Mouse (Mus musculus): Measurements from ENCODE around the gene Crocc. TPM values are rescaled to one million over a fixed set of nuclear protein-coding genes. Genes with fewer than 3 reads are reported as not detected.
A peak's percentile ranks its signal among the peaks of the same experiment; 100 is the strongest.

Crocc gene
- total and polyA plus RNA-seq, 2 experiments from 2014 or later = 4.2 to 22.0 TPM

DNA sequence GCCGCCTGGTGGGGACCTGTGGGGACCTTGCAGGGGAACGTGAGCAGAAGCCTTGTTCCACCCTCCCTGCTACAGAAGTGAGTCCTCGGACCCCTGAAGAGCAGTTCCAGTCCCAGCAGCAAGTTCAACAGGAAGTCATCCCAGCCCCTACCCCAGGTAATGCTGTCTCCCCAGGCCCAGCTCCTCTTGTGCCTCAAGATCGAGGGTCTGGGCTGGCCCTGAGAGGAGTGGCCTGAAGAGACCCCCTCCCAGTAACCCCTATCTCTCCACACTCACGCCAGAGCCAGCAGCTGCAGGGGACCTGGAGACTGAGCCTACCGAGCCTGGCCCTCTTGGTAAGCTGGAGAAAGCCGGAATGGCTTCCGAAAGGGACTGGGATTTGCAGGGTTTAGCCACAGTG lies 46.2 kb downstream of the Crocc start:
- no peak overlapping the region for H3K27ac ChIP-seq (ENCODE audit: low read depth, low read length)
- H3K9me3 ChIP-seq (ENCODE audit: low read length) = no peaks in the 10 kb centered on the region
- ATAC-seq (ENCODE audit: low FRiP score) = no peak
- no peak for DNase-seq (ENCODE audit: low spot score)
- no peaks in the 10 kb centered on the region for H3K27me3 ChIP-seq (ENCODE audit: insufficient read depth, low read length)
- WGBS = 71% methylated on average over 8 of the region's 8 CpGs
- H3K4me1 ChIP-seq (ENCODE audit: insufficient read depth, low read length) = peaks cover 21% of the 10 kb centered on the region
- H3K4me3 ChIP-seq (ENCODE audit: low read depth, low read length) = no peak overlapping the region
- TF ChIP-seq CTCF (IDR thresholded peaks at IDR 0.05) = no peak
- no peak overlapping the region for H3K4me2 ChIP-seq (ENCODE audit: low read depth, low read length, poor library complexity, severe bottlenecking)
- H3K36me3 ChIP-seq (ENCODE audit: insufficient read depth, low read length) = peaks cover 28% of the 10 kb centered on the region
- H3K9ac ChIP-seq (replicated peaks; ENCODE audit: low read length, poor library complexity, severe bottlenecking) = no peak overlapping the region

DNA sequence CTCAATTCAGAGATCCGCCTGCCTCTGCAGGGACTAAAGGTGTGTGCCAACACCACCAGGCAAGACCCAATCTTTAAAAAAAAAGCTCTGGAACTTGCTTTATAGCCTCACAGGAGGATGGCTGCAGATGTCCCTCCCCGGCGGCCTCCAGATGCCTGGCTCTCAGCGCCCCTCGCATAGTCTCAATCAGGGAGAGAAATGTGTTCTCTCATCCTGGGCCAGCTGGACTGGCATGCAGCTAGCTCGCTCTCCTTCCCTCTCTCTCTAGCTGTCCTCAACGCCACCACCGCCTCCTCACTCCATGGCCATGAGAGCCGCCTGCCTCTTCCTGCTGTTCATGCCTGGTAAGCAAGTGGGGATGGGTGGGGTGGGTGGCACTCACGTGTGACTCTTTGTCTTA lies 47.8 kb downstream of the Crocc start:
- no peak for ATAC-seq (ENCODE audit: low FRiP score)
- 65% methylated on average over 10 of the region's 10 CpGs for WGBS
- Histone ChIP-seq H3K9ac (replicated peaks; ENCODE audit: low read length, poor library complexity, severe bottlenecking) (no peak overlapping the region), H3K9me3 (ENCODE audit: low read length) (no peaks in the 10 kb centered on the region), H3K27ac (ENCODE audit: low read depth, low read length) (0 out of 2 replicates have a peak overlapping the region, but pooled peaks have one; percentile 7), H3K4me3 (ENCODE audit: low read depth, low read length) (no peak overlapping the region), H3K27me3 (ENCODE audit: insufficient read depth, low read length) (no peaks in the 10 kb centered on the region), H3K4me2 (ENCODE audit: low read depth, low read length, poor library complexity, severe bottlenecking) (no peak overlapping the region), H3K4me1 (ENCODE audit: insufficient read depth, low read length) (peaks cover 21% of the 10 kb centered on the region), H3K36me3 (ENCODE audit: insufficient read depth, low read length) (peaks cover 33% of the 10 kb centered on the region)
- TF ChIP-seq CTCF (IDR thresholded peaks at IDR 0.05) = no peak
- DNase-seq (ENCODE audit: low spot score) = no peak

DNA sequence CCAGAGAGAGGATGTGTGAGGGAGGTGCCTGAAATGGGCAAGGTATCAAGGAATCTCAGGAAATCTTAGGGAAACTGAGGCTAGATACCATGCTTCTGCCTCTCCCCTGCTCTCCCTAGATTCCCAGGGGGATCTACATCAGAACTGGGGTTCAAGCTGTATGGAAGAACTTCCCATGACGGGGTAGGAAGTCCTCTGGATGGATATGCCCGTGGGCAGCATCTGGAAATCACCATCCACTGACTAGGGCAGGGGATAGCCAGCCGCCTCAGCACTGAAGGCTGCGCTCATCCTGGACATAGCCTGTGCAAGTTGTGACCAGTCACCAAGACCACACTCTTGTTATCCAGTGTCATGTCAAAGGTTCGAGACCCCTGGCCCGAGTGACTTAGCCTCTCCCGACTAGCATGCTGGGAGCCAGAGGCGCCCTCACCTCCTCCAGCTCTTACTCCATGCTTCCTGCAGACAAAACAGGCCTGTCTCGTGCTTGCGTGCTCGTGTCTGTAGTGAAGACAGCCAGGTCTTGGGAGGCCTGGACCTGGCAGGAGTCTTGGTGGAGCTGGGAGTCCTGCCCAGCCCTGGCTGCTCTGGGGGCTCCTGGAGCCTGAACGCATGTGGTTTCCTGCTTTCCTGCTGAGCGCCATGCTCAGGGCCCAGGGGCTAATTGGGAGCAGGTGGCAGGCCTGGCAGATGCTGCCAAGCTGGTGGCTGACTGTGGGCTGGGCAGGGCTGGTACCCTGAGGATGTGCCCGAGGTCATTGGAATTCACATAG lies 48.6 kb downstream of the Crocc start:
- Histone ChIP-seq H3K9ac (replicated peaks; ENCODE audit: low read length, poor library complexity, severe bottlenecking) (peak overlapping the region; percentile 46), H3K27ac (ENCODE audit: low read depth, low read length) (peak overlapping the region; percentile 75; the same call in 1 of the 2 replicates), H3K4me1 (ENCODE audit: insufficient read depth, low read length) (peaks cover 21% of the 10 kb centered on the region), H3K9me3 (ENCODE audit: low read length) (no peaks in the 10 kb centered on the region), H3K36me3 (ENCODE audit: insufficient read depth, low read length) (peaks cover 34% of the 10 kb centered on the region), H3K4me3 (ENCODE audit: low read depth, low read length) (peak overlapping the region; percentile 56), H3K27me3 (ENCODE audit: insufficient read depth, low read length) (no peaks in the 10 kb centered on the region), H3K4me2 (ENCODE audit: low read depth, low read length, poor library complexity, severe bottlenecking) (peak overlapping the region; percentile 84)
- no peak for TF ChIP-seq CTCF (IDR thresholded peaks at IDR 0.05)
- DNase-seq (ENCODE audit: low spot score) (peak; percentile 66), ATAC-seq (ENCODE audit: low FRiP score) (peak; percentile 4; the same call in 1 of the 2 replicates)
- WGBS = 35% methylated on average over 14 of the region's 14 CpGs

DNA sequence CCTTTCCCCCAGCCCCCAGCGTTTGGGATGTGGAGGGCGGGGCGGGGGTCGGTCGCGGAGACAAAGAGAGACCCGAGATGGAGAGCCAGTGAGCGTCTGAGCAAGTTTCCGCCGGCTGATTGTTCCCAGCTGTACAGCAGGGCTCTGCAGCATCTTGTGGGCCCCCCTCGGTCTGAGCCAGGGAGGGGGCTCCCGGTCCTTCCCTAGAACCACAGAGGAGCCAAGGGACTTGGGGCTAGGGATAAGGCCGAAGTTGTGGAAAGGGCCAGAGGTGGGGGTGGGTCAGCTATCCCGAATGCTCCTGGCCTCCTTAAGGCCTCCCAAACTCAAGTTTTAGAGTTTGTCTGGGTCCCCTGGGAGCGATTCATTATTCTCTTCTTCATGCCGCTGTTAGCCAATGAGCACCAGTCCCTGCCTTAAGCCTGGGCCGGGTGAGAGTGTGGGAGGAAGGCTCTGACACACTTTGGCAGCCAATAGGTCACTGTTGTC lies 49.4 kb downstream of the Crocc start:
- H3K27me3 ChIP-seq (ENCODE audit: insufficient read depth, low read length) = no peaks in the 10 kb centered on the region
- no peaks in the 10 kb centered on the region for H3K9me3 ChIP-seq (ENCODE audit: low read length)
- peak overlapping the region; percentile 46 for H3K9ac ChIP-seq (replicated peaks; ENCODE audit: low read length, poor library complexity, severe bottlenecking)
- peaks cover 42% of the 10 kb centered on the region for H3K36me3 ChIP-seq (ENCODE audit: insufficient read depth, low read length)
- TF ChIP-seq CTCF (IDR thresholded peaks at IDR 0.05) = no peak
- 1% methylated on average over 17 of the region's 17 CpGs for WGBS
- peak; percentile 21; the same call in 1 of the 2 replicates for ATAC-seq (ENCODE audit: low FRiP score)
- peak overlapping the region; percentile 56 for H3K4me3 ChIP-seq (ENCODE audit: low read depth, low read length)
- peak overlapping the region; percentile 75 for H3K27ac ChIP-seq (ENCODE audit: low read depth, low read length)
- peaks cover 21% of the 10 kb centered on the region for H3K4me1 ChIP-seq (ENCODE audit: insufficient read depth, low read length)
- peak; percentile 47 for DNase-seq (ENCODE audit: low spot score)
- peak overlapping the region; percentile 84 for H3K4me2 ChIP-seq (ENCODE audit: low read depth, low read length, poor library complexity, severe bottlenecking)

DNA sequence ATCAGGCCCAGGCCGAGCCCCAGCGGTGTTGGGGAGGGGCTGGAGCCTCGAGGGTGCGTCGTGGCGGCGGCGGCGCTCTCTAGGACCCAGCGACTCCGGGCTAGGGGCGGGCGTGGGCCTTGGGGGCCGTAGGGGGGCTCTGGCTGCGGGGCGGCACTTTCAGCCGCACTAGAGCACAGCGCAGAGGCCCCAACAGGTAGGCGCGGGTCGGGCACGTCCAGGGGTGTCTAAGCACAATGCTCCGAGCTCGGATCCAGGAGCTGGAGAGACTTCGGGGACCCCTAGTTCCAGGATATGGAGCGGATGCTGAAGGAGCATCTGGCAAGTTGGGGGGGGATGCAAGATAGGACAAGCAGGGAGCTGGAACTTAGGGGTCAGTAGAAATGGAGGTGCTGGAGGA lies 49.8 kb downstream of the Crocc start:
- Histone ChIP-seq H3K27me3 (ENCODE audit: insufficient read depth, low read length) (no peaks in the 10 kb centered on the region), H3K9ac (replicated peaks; ENCODE audit: low read length, poor library complexity, severe bottlenecking) (peak overlapping the region; percentile 46), H3K9me3 (ENCODE audit: low read length) (no peaks in the 10 kb centered on the region), H3K27ac (ENCODE audit: low read depth, low read length) (peak overlapping the region; percentile 75), H3K4me2 (ENCODE audit: low read depth, low read length, poor library complexity, severe bottlenecking) (peak overlapping the region; percentile 84), H3K4me3 (ENCODE audit: low read depth, low read length) (peak overlapping the region; percentile 56), H3K36me3 (ENCODE audit: insufficient read depth, low read length) (peaks cover 44% of the 10 kb centered on the region), H3K4me1 (ENCODE audit: insufficient read depth, low read length) (peaks cover 21% of the 10 kb centered on the region)
- ATAC-seq (ENCODE audit: low FRiP score) (peak; percentile 69), DNase-seq (ENCODE audit: low spot score) (peak; percentile 65)
- no peak for TF ChIP-seq CTCF (IDR thresholded peaks at IDR 0.05)
- under 1% methylated on average over 26 of the region's 26 CpGs for WGBS

DNA sequence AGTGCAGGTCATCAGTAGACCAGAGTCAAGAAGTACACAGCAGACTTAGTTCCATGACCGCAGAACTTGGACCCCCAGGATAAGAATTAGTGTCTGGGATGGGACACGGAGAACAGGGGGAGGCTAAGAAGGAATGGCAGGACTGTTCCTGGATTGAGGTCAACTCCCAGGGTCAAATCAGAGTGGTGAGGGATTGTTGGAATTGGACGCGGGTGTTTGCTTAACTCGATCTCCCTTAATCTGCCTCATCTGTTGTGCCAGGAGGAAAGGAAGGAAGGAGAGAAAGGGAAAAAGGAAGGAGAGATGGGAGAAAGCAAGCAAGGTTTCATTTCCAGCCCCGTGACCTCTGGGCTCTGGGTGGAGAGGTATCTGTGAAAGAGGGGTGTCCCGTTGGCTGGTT lies 50.2 kb downstream of the Crocc start, which contains the start of gene Mfap2:
Gene Mfap2, plus strand, starts transcription at position 301 of the 400 bp plus-strand sequence.
- H3K9ac ChIP-seq (replicated peaks; ENCODE audit: low read length, poor library complexity, severe bottlenecking) = peak within 1 kb of the TSS; percentile 46
- ATAC-seq (ENCODE audit: low FRiP score) (no peak), DNase-seq (ENCODE audit: low spot score) (no peak)
- no peaks in the 10 kb centered on the region for H3K9me3 ChIP-seq (ENCODE audit: low read length)
- peaks cover 21% of the 10 kb centered on the region for H3K4me1 ChIP-seq (ENCODE audit: insufficient read depth, low read length)
- H3K27ac ChIP-seq (ENCODE audit: low read depth, low read length) = peak within 1 kb of the TSS; percentile 75
- H3K36me3 ChIP-seq (ENCODE audit: insufficient read depth, low read length) = peaks cover 43% of the 10 kb centered on the region
- no peaks in the 10 kb centered on the region for H3K27me3 ChIP-seq (ENCODE audit: insufficient read depth, low read length)
- peak within 1 kb of the TSS; percentile 56 for H3K4me3 ChIP-seq (ENCODE audit: low read depth, low read length)
- no peak for TF ChIP-seq CTCF (IDR thresholded peaks at IDR 0.05)
- 13% methylated on average over 7 of the region's 7 CpGs for WGBS
- peak within 1 kb of the TSS; percentile 84 for H3K4me2 ChIP-seq (ENCODE audit: low read depth, low read length, poor library complexity, severe bottlenecking)
